Mouse (Mus musculus) ES-Bruce4 (cell line): ENCODE results near the gene Ilkap.

Source experiments
- CTCF ChIP-seq: IDR thresholded peaks from one replicate; pipeline ENCODE4 v1.8.1; 2011; ENCODE audit warnings: low read depth, low read length
- EP300 ChIP-seq: IDR thresholded peaks from 2 replicates; pipeline ENCODE4 v1.6.1; 2011; ENCODE audit warnings: low read depth, low read length; ENCODE audit not compliant: insufficient read depth
- POLR2A ChIP-seq: IDR thresholded peaks from one replicate; pipeline ENCODE4 v1.8.1; 2011; ENCODE audit warnings: low read length; ENCODE audit not compliant: insufficient read depth

GRCm38 (mm10) chr1:91362113-91362512 lies 36.5 kb downstream of the Ilkap start:
- TF ChIP-seq CTCF, result no peak
- TF ChIP-seq EP300, result no peak
- no peak for TF ChIP-seq POLR2A
